Comparison of ENCODE assay signal across 8 mouse cellular contexts in genomic region chr5:105517992-105518625, GRCm38 (mm10). TPM values are rescaled to one million over a fixed set of nuclear protein-coding genes. Genes with fewer than 3 reads are reported as not detected.
DNase-seq lines count a peak whose midpoint lies in the region; ATAC-seq and TF ChIP-seq lines count a peak whose summit lies in the region.

No protein-coding gene starts in this region.

- H3K4me3 ChIP-seq in G1E (ENCODE audit: low read depth, low read length): peak overlapping the region; percentile 95
- H3K4me3 ChIP-seq in heart, embryonic 13.5 days: peak overlapping the region; percentile 92
- peak overlapping the region; percentile 86 for H3K4me3 ChIP-seq in liver, embryonic 13.5 days (replicated peaks)

- no peaks in the 10 kb centered on the region; the same call in 1 of the 2 replicates for H3K27me3 ChIP-seq in G1E (ENCODE audit: insufficient read depth, low read length)
- H3K27me3 ChIP-seq in heart, embryonic 13.5 days (replicated peaks): no peaks in the 10 kb centered on the region
- no peaks in the 10 kb centered on the region for H3K27me3 ChIP-seq in liver, embryonic 13.5 days

- peaks cover 65% of the 10 kb centered on the region for H3K4me1 ChIP-seq in G1E (ENCODE audit: insufficient read depth, low read depth, low read length)
- peaks cover 51% of the 10 kb centered on the region for H3K4me1 ChIP-seq in heart, embryonic 13.5 days
- H3K4me1 ChIP-seq in liver, embryonic 13.5 days (replicated peaks): peaks cover 45% of the 10 kb centered on the region

- WGBS in heart, embryonic 13.5 days: 7% methylated on average over 7 of the region's 7 CpGs
- 14% methylated on average over 7 of the region's 7 CpGs for WGBS in liver, embryonic 13.5 days (ENCODE audit: insufficient replicate concordance)

- no peak for TF ChIP-seq CTCF in G1E (IDR thresholded peaks at IDR 0.05; ENCODE audit: low read depth, low read length)

- peak overlapping the region; percentile 98 for H3K27ac ChIP-seq in heart, embryonic 13.5 days (replicated peaks)
- peak overlapping the region; percentile 89 for H3K27ac ChIP-seq in liver, embryonic 13.5 days

- no peak for DNase-seq in G1E (ENCODE audit: low spot score)
- DNase-seq in liver, embryonic 13.5 days: no peak
- DNase-seq in layer of hippocampus, adult 11-12 months (ENCODE audit: low spot score): no peak
- DNase-seq in cerebellum, adult 11-12 months: no peak
- DNase-seq in adrenal gland, adult 8-10 months: no peak

- H3K9me3 ChIP-seq in G1E (replicated peaks): no peaks in the 10 kb centered on the region
- no peaks in the 10 kb centered on the region for H3K9me3 ChIP-seq in heart, embryonic 13.5 days
- no peaks in the 10 kb centered on the region for H3K9me3 ChIP-seq in liver, embryonic 13.5 days (replicated peaks)

- peak overlapping the region; percentile 97 for H3K9ac ChIP-seq in heart, embryonic 13.5 days
- H3K9ac ChIP-seq in liver, embryonic 13.5 days: peak overlapping the region; percentile 96

- peaks cover 9% of the 10 kb centered on the region for H3K36me3 ChIP-seq in G1E (replicated peaks)
- no peaks in the 10 kb centered on the region for H3K36me3 ChIP-seq in heart, embryonic 13.5 days
- H3K36me3 ChIP-seq in liver, embryonic 13.5 days: 0 out of 2 replicates have a peak, but pooled peaks cover 3% of the 10 kb centered on the region

- peak; percentile 3 for ATAC-seq in CD4-positive, CD25-positive, alpha-beta regulatory T cell, adult 4 months
- 0 out of 2 replicates have a peak, but pooled peaks have one; percentile 28 for ATAC-seq in G1E (ENCODE audit: extremely low read depth, insufficient number of reproducible peaks, low FRiP score, poor library complexity, severe bottlenecking)
- no peak for ATAC-seq in heart, embryonic 13.5 days (ENCODE audit: extremely low read depth, insufficient number of reproducible peaks, low FRiP score, low TSS enrichment)
- 0 out of 2 replicates have a peak, but pooled peaks have one; percentile 0 for ATAC-seq in liver, embryonic 13.5 days (ENCODE audit: low read depth)
- no peak for ATAC-seq in monocyte, adult 5-6 weeks (replicated peaks; ENCODE audit: insufficient number of reproducible peaks, low FRiP score, low TSS enrichment, poor library complexity, severe bottlenecking)

- H3K4me2 ChIP-seq in heart, embryonic 13.5 days: peak overlapping the region; percentile 88
- peak overlapping the region; percentile 91 for H3K4me2 ChIP-seq in liver, embryonic 13.5 days

RNA-seq across cellular contexts. Expression of gene Lrrc8c, which starts 1.1 kb away (rescaled TPM):
- 10 to 100 TPM; 69.5 to 73.5 TPM for polyA plus RNA-seq in CD4-positive, CD25-positive, alpha-beta regulatory T cell, adult 4 months (2017; shearing (Covaris generic))
- total RNA-seq in G1E (2014; fragmentation: Nextera tagmentation): 50.6 and 53.4 TPM in 2 replicates
- 7.7 and 10.1 TPM in 2 replicates for total RNA-seq in G1E (2017)
- 70.0 and 75.7 TPM in 2 replicates for polyA plus RNA-seq in G1E (2012)
- 18.3 and 19.7 TPM in 2 replicates for polyA plus RNA-seq in heart, embryonic 13.5 days (2015; fragmentation: Nextera tagmentation; extraction: Ambion mirVana)
- polyA plus RNA-seq in liver, embryonic 13.5 days (2015; fragmentation: Nextera tagmentation; extraction: Ambion mirVana): 17.5 and 23.2 TPM in 2 replicates
- 10 to 100 TPM; 16.8 to 28.0 (median 24.5) TPM for total RNA-seq in adrenal gland, adult 8-10 months (2022)
- total RNA-seq in monocyte, adult 5-6 weeks (2017): 18.1 to 49.5 TPM (median 38.9 TPM) in 3 replicates

Comparison
In these comparisons a context has a peak if more than half of its experiments do, and no peak if none do; other contexts are left out.
1. ATAC-seq: peak in CD4-positive, CD25-positive, alpha-beta regulatory T cell, adult 4 months (single experiment), G1E (single experiment) and liver, embryonic 13.5 days (single experiment); none in heart, embryonic 13.5 days (single experiment) and monocyte, adult 5-6 weeks (single experiment).
2. Peak in every context shown above with its lines, with median percentiles within 50 percentile points of each other: H3K4me3 ChIP-seq.